Mouse (Mus musculus) thymus, adult 2 months (tissue): ENCODE results near the gene Lysmd3. TPM values are rescaled to one million over a fixed set of nuclear protein-coding genes. Genes with fewer than 3 reads are reported as not detected.

Experiments
- DNase-seq: peaks from one replicate; pipeline ENCODE4 v3.0.0; 2021
- H3K27ac ChIP-seq: fragments of 200-500 bp; 2 replicates; pipeline ENCODE4 v1.5.1; 2012; ENCODE audit warnings: low read length, control low read depth; ENCODE audit not compliant: control insufficient read depth, insufficient read depth
- H3K27me3 ChIP-seq: fragments of 200-500 bp; 2 replicates; pipeline ENCODE4 v1.6.1; 2012; ENCODE audit warnings: mild to moderate bottlenecking, low read length, moderate library complexity, mixed read lengths; ENCODE audit not compliant: control insufficient read depth, insufficient read depth
- H3K36me3 ChIP-seq: fragments of 200-500 bp; 2 replicates; pipeline ENCODE4 v1.6.1; 2012; ENCODE audit warnings: mild to moderate bottlenecking, low read length, moderate library complexity; ENCODE audit not compliant: control insufficient read depth, insufficient read depth
- H3K4me1 ChIP-seq: fragments of 200-500 bp; replicated peaks from 2 replicates; pipeline ENCODE4 v1.6.1; 2012; ENCODE audit warnings: low read length; ENCODE audit not compliant: control insufficient read depth, insufficient read depth
- H3K4me3 ChIP-seq: fragments of 200-500 bp; 2 replicates; pipeline ENCODE4 v1.5.1; 2012; ENCODE audit warnings: mild to moderate bottlenecking, low read length, control low read depth, moderate library complexity; ENCODE audit not compliant: control insufficient read depth, insufficient read depth
- CTCF ChIP-seq: fragments of 200-500 bp; IDR thresholded peaks from 2 replicates; pipeline ENCODE4 v1.5.1; 2012; ENCODE audit warnings: mild to moderate bottlenecking, control low read depth, low read length, moderate library complexity, borderline replicate concordance; ENCODE audit not compliant: control insufficient read depth, poor library complexity, insufficient read depth; ENCODE audit errors: extremely low read depth
- POLR2A ChIP-seq: fragments of 200-500 bp; IDR thresholded peaks from 2 replicates; pipeline ENCODE4 v1.6.1; 2012; ENCODE audit warnings: mild to moderate bottlenecking, low read length, control low read depth, moderate library complexity; ENCODE audit not compliant: control insufficient read depth, poor library complexity, insufficient read depth; ENCODE audit errors: extremely low read depth
- WGBS: fragments of 180-500 bp; shearing (Covaris S2); methylation state at CpG from one replicate; pipeline ENCODE4 v1.1.7; 2018; 5-methylcytosine and 5-hydroxymethylcytosine counted together
- polyA plus RNA-seq: library from polyadenylated mRNA; depleted of rRNA; stranded (reverse); fragments of >200 nt; gene quantifications from 2 replicates; pipeline ENCODE4 v1.2.3, GENCODE M21; 2012

Gene Lysmd3
- polyA plus RNA-seq, 1 experiment = 11.1 TPM

DNA sequence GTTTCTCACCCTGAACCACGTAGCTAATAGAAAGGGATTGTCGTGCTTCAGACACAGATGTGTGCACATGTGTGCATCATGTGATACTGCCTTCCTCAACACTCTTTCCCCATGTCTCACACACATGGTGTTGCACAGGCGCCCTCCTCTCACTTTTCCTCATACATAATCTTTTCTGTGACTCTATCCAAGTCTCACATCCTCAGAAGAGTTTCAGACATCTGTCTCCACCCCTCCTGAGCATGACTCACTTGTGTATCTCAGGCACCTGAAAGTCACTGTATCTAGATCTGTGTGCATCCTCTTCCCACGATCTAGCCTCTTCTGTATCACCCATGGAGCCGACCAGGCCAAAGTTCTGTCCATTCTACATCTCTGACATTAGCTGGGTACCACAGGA lies 10.2 kb downstream of the Lysmd3 start:
- H3K4me1 ChIP-seq = no peaks in the 10 kb centered on the region
- H3K27ac ChIP-seq = no peak overlapping the region
- WGBS = 95% methylated on average over 5 of the region's 5 CpGs
- no peak overlapping the region for H3K4me3 ChIP-seq
- H3K36me3 ChIP-seq = peaks cover 46% of the 10 kb centered on the region
- TF ChIP-seq POLR2A (no peak), CTCF (no peak)
- no peak for DNase-seq
- H3K27me3 ChIP-seq = no peaks in the 10 kb centered on the region

DNA sequence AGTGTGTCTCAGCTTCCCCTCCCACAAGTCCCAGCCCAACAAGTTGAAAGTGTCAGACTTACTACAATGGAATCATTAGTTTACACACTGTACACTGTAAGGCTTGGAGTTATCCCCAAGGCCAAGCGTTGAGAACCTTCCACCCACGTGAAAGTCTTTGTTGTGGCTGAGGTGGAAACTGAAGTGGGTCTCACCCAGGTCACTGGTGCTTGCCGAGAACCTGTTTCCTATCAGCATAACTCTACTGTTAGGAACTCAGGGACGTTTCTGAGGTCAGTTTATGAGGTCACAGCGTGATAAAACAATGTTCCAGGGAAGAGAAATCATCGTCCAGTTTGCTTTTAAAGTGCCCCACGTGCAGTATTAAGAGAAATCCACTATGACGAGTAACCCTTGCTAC lies 17.9 kb downstream of the Lysmd3 start:
- no peak for TF ChIP-seq CTCF
- no peak for TF ChIP-seq POLR2A
- Histone ChIP-seq H3K27ac (no peak overlapping the region), H3K27me3 (no peaks in the 10 kb centered on the region), H3K36me3 (peaks cover 9% of the 10 kb centered on the region), H3K4me1 (peaks cover 11% of the 10 kb centered on the region), H3K4me3 (no peak overlapping the region)
- no peak for DNase-seq
- WGBS = 51% methylated on average over 8 of the region's 8 CpGs

DNA sequence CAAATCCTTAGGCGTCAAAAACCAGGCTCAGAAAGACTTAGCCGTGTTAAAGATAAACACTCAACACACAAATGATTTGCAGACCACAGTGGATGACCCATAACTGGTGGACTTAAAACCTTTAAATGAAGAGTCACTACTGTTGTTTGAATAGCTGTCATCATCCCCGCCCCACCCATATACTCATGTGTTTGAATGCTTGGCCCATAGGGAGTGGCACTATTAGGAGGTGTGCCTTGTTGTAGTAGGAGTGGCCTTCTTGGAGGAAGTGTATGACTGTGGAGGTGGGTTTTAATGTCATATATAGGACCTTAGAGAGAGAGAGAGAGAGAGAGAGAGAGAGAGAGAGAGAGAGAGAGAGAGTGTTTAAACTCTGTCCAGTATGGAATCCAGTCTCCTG lies 25.6 kb downstream of the Lysmd3 start:
- Histone ChIP-seq H3K36me3 (no peaks in the 10 kb centered on the region), H3K4me1 (no peaks in the 10 kb centered on the region)

DNA sequence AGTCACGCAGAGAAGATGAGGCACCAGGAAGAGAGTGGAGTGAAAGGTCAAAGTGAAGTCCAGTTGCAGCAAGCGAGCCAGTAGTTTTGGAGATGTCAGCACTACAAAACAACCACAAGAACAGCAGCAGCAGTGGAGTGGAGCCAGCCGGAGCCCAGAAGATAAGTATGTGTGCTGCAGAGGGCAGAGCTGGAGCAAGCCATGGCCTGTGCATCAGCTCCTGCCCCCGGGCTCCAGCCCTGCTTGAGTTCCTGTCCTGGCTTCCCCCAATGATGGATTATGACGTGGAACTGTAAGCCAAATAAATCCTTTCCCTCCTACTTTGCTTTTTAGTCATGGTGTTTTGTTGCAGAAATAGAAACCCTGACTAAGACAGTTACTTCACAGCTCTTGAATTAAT lies 26.8 kb downstream of the Lysmd3 start:
- Histone ChIP-seq H3K27ac (no peak overlapping the region), H3K4me1 (no peaks in the 10 kb centered on the region), H3K36me3 (no peaks in the 10 kb centered on the region), H3K27me3 (no peaks in the 10 kb centered on the region), H3K4me3 (no peak overlapping the region)
- DNase-seq = no peak
- TF ChIP-seq CTCF (no peak), POLR2A (no peak)
- WGBS = 93% methylated on average over 5 of the region's 5 CpGs

More for the DNA sequence above, 25.6 kb downstream of the Lysmd3 start:
- Histone ChIP-seq H3K27me3 (no peaks in the 10 kb centered on the region), H3K4me3 (no peak overlapping the region), H3K27ac (no peak overlapping the region)
- no peak for DNase-seq
- no peak for TF ChIP-seq POLR2A
- TF ChIP-seq CTCF = no peak
- WGBS = over 99% methylated on average over 3 of the region's 3 CpGs

DNA sequence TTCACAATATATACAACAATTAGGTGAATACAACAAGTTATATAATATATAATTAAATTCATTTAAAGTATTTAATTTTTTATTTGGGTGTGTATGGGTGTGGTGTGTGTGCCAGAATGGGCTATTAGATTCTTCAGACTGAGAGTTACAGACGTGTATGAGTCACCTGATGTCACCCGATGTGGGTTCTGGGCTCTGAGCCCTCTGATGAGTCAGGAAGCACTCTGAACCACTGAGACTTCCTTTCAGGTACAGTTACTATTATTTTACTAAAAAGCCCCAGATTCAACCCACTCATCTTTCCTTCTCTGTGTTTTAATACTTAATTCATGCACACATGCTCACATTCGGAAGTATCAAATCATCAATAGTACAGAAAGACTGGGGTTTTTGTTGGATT lies 27.4 kb downstream of the Lysmd3 start:
- Histone ChIP-seq H3K4me1 (peaks cover 4% of the 10 kb centered on the region), H3K27ac (no peak overlapping the region), H3K36me3 (no peaks in the 10 kb centered on the region), H3K4me3 (no peak overlapping the region), H3K27me3 (no peaks in the 10 kb centered on the region)
- DNase-seq = no peak
- 60% methylated on average over 3 of the region's 3 CpGs for WGBS
- no peak for TF ChIP-seq CTCF
- no peak for TF ChIP-seq POLR2A

- Histone ChIP-seq H3K36me3 (no peaks in the 10 kb centered on the region), H3K4me3 (no peak overlapping the region), H3K27ac (no peak overlapping the region), H3K27me3 (no peaks in the 10 kb centered on the region), H3K4me1 (peaks cover 12% of the 10 kb centered on the region)
- 95% methylated on average over 3 of the region's 3 CpGs for WGBS
- no peak for DNase-seq
- TF ChIP-seq CTCF (no peak), POLR2A (no peak)
Observed at GRCm38 (mm10) chr13:81689587-81689986, 32.1 kb downstream of the Lysmd3 start.

DNA sequence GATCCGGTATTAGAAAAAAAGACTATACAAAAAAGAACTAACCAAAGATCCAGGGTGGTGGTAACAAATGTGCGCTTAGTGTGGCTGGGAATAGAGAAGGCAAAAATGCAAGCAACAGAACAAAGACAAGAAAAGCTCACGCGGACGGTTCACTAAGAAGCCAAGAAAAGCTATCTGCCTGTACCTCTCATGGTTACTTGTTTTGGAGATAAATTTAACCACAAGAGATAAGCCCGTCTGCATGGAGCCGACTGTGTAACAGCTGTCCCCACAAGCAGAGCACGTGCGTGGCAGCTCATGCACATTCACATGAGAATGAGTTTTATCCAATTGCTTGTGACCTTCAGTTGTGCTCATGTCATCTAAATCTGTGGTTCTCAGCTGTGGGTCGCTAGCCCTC lies 33.0 kb downstream of the Lysmd3 start:
- Histone ChIP-seq H3K4me3 (no peak overlapping the region), H3K36me3 (no peaks in the 10 kb centered on the region), H3K4me1 (peaks cover 12% of the 10 kb centered on the region), H3K27me3 (no peaks in the 10 kb centered on the region), H3K27ac (peak overlapping the region; percentile 48; the same call in 1 of the 2 replicates)
- 11% methylated on average over 10 of the region's 10 CpGs for WGBS
- DNase-seq = no peak
- TF ChIP-seq CTCF (no peak), POLR2A (no peak)
